9 mouse cellular contexts compared by ENCODE assay signal in the genomic region with DNA sequence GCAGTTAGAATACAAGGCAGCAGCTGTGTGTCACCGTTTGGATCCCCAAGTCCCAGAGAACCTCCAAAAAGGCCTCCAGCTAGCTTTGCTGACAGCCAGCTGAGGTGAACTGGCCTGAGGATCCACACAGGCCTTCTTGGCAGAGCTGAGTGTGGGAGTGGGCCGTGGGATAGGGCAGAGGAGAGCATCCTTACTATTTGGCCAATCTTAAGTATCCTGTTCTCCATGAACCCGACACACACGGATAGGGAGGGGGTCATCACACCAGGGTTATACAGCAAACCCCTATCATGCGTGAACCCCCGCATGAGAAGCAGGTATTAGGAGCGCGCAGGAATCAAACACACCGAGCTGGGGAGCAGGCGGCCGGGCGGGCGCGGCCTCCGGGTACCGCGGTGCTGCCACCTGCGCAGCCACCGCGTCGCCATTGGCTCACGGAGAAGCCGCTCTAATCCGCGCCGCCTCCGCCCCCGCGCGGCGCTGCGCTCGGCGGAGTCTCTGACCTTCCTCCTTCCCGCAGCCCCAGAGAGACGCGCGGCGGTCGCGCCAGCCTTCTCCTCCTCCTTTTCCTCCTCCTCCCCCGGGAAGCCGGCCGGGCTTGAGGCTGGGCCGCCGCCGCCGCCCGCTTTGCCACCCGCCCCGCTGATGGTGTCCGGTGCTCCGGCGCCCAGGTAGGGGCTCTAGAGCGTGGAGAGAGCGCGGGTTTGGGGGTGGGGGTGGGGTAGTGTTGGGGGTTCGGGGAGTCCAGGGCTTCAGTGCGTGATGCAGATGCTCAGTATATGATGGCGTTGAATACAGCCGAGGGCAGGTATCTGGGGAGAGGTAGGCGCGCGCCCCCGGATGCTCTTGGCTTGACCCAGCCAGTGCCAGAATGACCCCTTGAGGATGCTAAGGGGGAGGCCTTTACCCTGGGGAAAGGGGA. TPM values are rescaled to one million over a fixed set of nuclear protein-coding genes. Genes with fewer than 3 reads are reported as not detected.
DNase-seq lines count a peak whose midpoint lies in the region; ATAC-seq and TF ChIP-seq lines count a peak whose summit lies in the region.
"Had no signal": no experiment of that assay in that cellular context is flagged by ENCODE, and none has a peak within 500 bp of the region (broad histone marks: within the 10 kb centered on the region; RNA-seq: fewer than 3 reads in every experiment).

A gene (plus strand): TSS at position 421 of the 922 bp plus-strand sequence.

- ATAC-seq in intestine, embryonic 15.5 days: peak; percentile 74
- ATAC-seq in limb, embryonic 12.5 days (ENCODE audit: insufficient number of reproducible peaks, insufficient read depth, low FRiP score, low TSS enrichment, low read depth): no peak; the same call in 1 of the 2 replicates
- 0 out of 2 replicates have a peak, but pooled peaks have one; percentile 55 for ATAC-seq in neural tube, embryonic 11.5 days (ENCODE audit: insufficient read depth, low FRiP score, low TSS enrichment)

- peaks cover 25% of the 10 kb centered on the region for H3K27me3 ChIP-seq in intestine, embryonic 15.5 days (replicated peaks)
- H3K27me3 ChIP-seq in limb, embryonic 12.5 days: peaks cover 35% of the 10 kb centered on the region
- peaks cover 18% of the 10 kb centered on the region for H3K27me3 ChIP-seq in neural tube, embryonic 11.5 days (ENCODE audit: control insufficient read depth, insufficient read depth, low read length)

- H3K4me2 ChIP-seq in intestine, embryonic 15.5 days (replicated peaks): peak within 1 kb of the TSS; percentile 91
- H3K4me2 ChIP-seq in limb, embryonic 12.5 days: peak within 1 kb of the TSS; percentile 99
- H3K4me2 ChIP-seq in neural tube, embryonic 11.5 days (ENCODE audit: low read depth): peak within 1 kb of the TSS; percentile 58

- peak within 1 kb of the TSS; percentile 30 for H3K9ac ChIP-seq in intestine, embryonic 15.5 days
- H3K9ac ChIP-seq in limb, embryonic 12.5 days (replicated peaks): peak within 1 kb of the TSS; percentile 56
- peak within 1 kb of the TSS; percentile 35 for H3K9ac ChIP-seq in neural tube, embryonic 11.5 days (ENCODE audit: low read length)

- H3K36me3 ChIP-seq in intestine, embryonic 15.5 days: no peaks in the 10 kb centered on the region
- H3K36me3 ChIP-seq in limb, embryonic 12.5 days: no peaks in the 10 kb centered on the region
- no peaks in the 10 kb centered on the region for H3K36me3 ChIP-seq in neural tube, embryonic 11.5 days (ENCODE audit: control insufficient read depth, insufficient read depth, low read length)

- H3K27ac ChIP-seq in embryonic fibroblast, embryonic 13.5 days (ENCODE audit: insufficient read depth, low read length): no peak within 1 kb of the TSS
- no peak within 1 kb of the TSS for H3K27ac ChIP-seq in intestine, embryonic 15.5 days
- no peak within 1 kb of the TSS for H3K27ac ChIP-seq in limb, embryonic 12.5 days
- no peak within 1 kb of the TSS for H3K27ac ChIP-seq in neural tube, embryonic 11.5 days (ENCODE audit: low read depth, low read length)

- H3K4me1 ChIP-seq in embryonic fibroblast, embryonic 13.5 days (ENCODE audit: control insufficient read depth, insufficient read depth, low read length): no peaks in the 10 kb centered on the region
- peaks cover 10% of the 10 kb centered on the region for H3K4me1 ChIP-seq in intestine, embryonic 15.5 days (replicated peaks)
- H3K4me1 ChIP-seq in limb, embryonic 12.5 days (replicated peaks): peaks cover 17% of the 10 kb centered on the region
- H3K4me1 ChIP-seq in neural tube, embryonic 11.5 days (ENCODE audit: control insufficient read depth, insufficient read depth, low read length): peaks cover 5% of the 10 kb centered on the region; the same call in 1 of the 2 replicates

- no peaks in the 10 kb centered on the region for H3K9me3 ChIP-seq in intestine, embryonic 15.5 days
- H3K9me3 ChIP-seq in limb, embryonic 12.5 days: peaks cover 2% of the 10 kb centered on the region; the same call in 1 of the 2 replicates
- no peaks in the 10 kb centered on the region for H3K9me3 ChIP-seq in neural tube, embryonic 11.5 days (ENCODE audit: control insufficient read depth, low read length)

- TF ChIP-seq CTCF in embryonic fibroblast, embryonic 13.5 days (IDR thresholded peaks at IDR 0.05; ENCODE audit: borderline replicate concordance, insufficient read depth, low read length): no peak

- WGBS in intestine, embryonic 15.5 days: 1% methylated on average over 49 of the region's 65 CpGs
- whole genome bisulfite sequencing in limb, embryonic 12.5 days: 3% methylated on average over 62 of the region's 65 CpGs
- WGBS in neural tube, embryonic 11.5 days: 2% methylated on average over 65 of the region's 65 CpGs

- intact Hi-C loops in gastrocnemius, postnatal 14 days (cut with DNase I; ENCODE audit: low total_unique reads): no loop called here

- H3K4me3 ChIP-seq in embryonic fibroblast, embryonic 13.5 days (ENCODE audit: insufficient read depth, low read length): peak within 1 kb of the TSS; percentile 14; the same call in 1 of the 2 replicates
- H3K4me3 ChIP-seq in intestine, embryonic 15.5 days (replicated peaks): peak within 1 kb of the TSS; percentile 45
- peak within 1 kb of the TSS; percentile 58 for H3K4me3 ChIP-seq in limb, embryonic 12.5 days (replicated peaks)
- peak within 1 kb of the TSS; percentile 40 for H3K4me3 ChIP-seq in neural tube, embryonic 11.5 days (ENCODE audit: low read depth, low read length)

- peak; percentile 25 for DNase-seq in gastrocnemius, postnatal 10 days
- DNase-seq in gastrocnemius, postnatal 14 days: no peak
- peak; percentile 56 to 69 for DNase-seq in adrenal gland, postnatal 36 days
- DNase-seq in neural tube, embryonic 11.5 days (ENCODE audit: low spot score): peak; percentile 74
- DNase-seq in thymus, postnatal 0 days (ENCODE audit: low spot score): peak; percentile 74

- no peak for TF ChIP-seq POLR2A in embryonic fibroblast, embryonic 13.5 days (IDR thresholded peaks at IDR 0.05; ENCODE audit: low read depth, low read length)

RNA-seq across cellular contexts. Expression of the gene that starts here (rescaled TPM):
- 1 to 10 TPM in 1 of 2 experiments, under 1 TPM in 1; 0.33 to 1.8 TPM for total RNA-seq in gastrocnemius, postnatal 10 days (2021)
- under 1 TPM; 0.13 to 0.23 TPM for total RNA-seq in gastrocnemius, postnatal 14 days (2021)
- total RNA-seq in adrenal gland, postnatal 36 days (2021): 1 to 10 TPM; 2.5 to 3.5 TPM
- polyA plus RNA-seq in embryonic fibroblast, embryonic 13.5 days (2011; ENCODE audit: insufficient read length, low read depth, missing spikeins): not detected in 2 replicates
- polyA plus RNA-seq in intestine, embryonic 15.5 days (2015; fragmentation: Nextera tagmentation; extraction: Ambion mirVana): 2.6 and 2.7 TPM in 2 replicates
- polyA plus RNA-seq in limb, embryonic 12.5 days (2016; fragmentation: Nextera tagmentation; extraction: Ambion mirVana): 4.3 and 5.0 TPM in 2 replicates
- polyA plus RNA-seq in neural tube, embryonic 11.5 days (2014; fragmentation: Nextera tagmentation; extraction: Ambion mirVana): 4.3 and 5.4 TPM in 2 replicates
- 19.8 and 20.1 TPM in 2 replicates for polyA plus RNA-seq in thymus, postnatal 0 days (2015; fragmentation: Nextera tagmentation; extraction: Ambion mirVana)
- polyA plus RNA-seq: C2C12 had no signal
